Mouse (Mus musculus) thymus, adult 2 months (tissue): ENCODE data around the gene Lix1.

Experiments used
- CTCF ChIP-seq: fragments of 200-500 bp; IDR thresholded peaks from 2 replicates; pipeline ENCODE4 v1.5.1; 2012; ENCODE audit warnings: mild to moderate bottlenecking, control low read depth, low read length, moderate library complexity, borderline replicate concordance; ENCODE audit not compliant: control insufficient read depth, poor library complexity, insufficient read depth; ENCODE audit errors: extremely low read depth
- POLR2A ChIP-seq: fragments of 200-500 bp; IDR thresholded peaks from 2 replicates; pipeline ENCODE4 v1.6.1; 2012; ENCODE audit warnings: mild to moderate bottlenecking, low read length, control low read depth, moderate library complexity; ENCODE audit not compliant: control insufficient read depth, poor library complexity, insufficient read depth; ENCODE audit errors: extremely low read depth

- TF ChIP-seq POLR2A (no peak), CTCF (no peak)
These were observed 1.2 kb downstream of the Lix1 start for GRCm38 (mm10) chr17:17403578-17404112.
